Mouse (Mus musculus): ENCODE results near the gene Gnat2. TPM values are rescaled to one million over a fixed set of nuclear protein-coding genes. Genes with fewer than 3 reads are reported as not detected.

Gene Gnat2
- 0.23 and 0.65 TPM in 2 replicates for polyA plus RNA-seq (2012)

DNA sequence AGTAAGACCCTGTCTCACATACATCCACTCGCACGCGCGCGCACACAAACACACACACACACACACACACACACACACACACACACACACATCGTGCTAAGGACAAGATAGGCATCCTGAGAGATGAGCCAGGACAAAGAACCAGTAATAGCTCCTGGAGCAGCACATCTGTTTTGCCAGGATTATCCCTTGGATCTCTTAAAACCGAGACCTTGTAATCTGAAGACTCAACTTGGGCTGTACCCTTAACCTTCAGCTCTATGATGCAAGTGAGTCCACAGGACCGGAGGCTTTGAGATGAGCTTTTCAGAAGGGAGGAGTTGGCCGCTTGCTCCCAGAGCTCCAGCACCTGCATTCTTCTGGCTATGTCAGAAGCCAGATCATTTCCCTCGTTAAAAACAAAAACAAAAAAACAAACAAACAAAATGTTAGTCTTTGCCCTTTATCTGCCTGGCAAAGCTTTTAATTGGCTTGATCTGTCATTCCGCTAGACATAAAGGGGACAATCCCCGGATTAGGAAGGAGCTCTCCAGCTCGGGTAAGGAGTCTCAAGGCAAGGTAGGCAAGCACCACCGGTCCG is at the start of gene Gnat2:
TSS of gene Gnat2 (plus strand) at position 254 of the 580 bp plus-strand sequence.
- no peak for TF ChIP-seq GATA1 (IDR thresholded peaks at IDR 0.05; ENCODE audit: low read length)

DNA sequence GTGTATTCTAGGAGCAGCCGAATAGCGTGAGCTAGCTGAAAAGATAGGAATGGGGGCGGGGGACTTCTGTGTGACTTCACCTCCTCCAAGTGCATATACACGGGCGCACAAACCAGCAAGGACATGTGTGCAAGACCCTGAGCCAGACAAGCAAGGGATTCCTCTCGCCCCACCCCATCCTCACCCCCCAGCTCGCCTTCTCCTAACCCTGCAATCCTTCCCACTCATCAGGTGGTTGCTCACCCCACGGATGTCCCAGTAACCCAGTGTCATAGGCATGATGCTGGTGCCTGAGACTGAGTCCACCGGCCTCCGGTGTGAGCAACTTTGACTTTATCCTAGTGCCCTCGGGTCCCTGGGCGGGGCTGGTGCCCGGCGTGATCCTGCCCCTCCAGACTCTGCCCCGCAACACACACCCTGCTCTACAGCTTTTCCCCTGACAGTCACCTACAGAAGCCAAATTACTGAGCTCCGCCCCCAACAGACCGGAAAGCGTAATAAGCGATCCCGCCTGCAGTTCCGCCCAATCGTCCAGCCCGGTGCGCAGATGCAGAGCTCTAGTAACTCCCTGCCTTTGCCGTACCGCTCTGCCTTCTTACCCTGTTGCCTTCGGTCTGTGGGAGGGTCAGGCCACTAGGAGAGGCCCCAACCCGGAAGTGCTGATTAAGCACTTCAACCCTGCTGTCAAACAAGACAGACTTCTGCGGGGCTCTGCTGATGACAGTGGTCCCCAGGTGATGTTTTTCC is 48.0 kb upstream of the Gnat2 start, which contains the start of gene Gstm4:
TSS of gene Gstm4 (minus strand) at position 501 of the 747 bp plus-strand sequence.
- TF ChIP-seq GATA1 (IDR thresholded peaks at IDR 0.05; ENCODE audit: low read length) = no peak

DNA sequence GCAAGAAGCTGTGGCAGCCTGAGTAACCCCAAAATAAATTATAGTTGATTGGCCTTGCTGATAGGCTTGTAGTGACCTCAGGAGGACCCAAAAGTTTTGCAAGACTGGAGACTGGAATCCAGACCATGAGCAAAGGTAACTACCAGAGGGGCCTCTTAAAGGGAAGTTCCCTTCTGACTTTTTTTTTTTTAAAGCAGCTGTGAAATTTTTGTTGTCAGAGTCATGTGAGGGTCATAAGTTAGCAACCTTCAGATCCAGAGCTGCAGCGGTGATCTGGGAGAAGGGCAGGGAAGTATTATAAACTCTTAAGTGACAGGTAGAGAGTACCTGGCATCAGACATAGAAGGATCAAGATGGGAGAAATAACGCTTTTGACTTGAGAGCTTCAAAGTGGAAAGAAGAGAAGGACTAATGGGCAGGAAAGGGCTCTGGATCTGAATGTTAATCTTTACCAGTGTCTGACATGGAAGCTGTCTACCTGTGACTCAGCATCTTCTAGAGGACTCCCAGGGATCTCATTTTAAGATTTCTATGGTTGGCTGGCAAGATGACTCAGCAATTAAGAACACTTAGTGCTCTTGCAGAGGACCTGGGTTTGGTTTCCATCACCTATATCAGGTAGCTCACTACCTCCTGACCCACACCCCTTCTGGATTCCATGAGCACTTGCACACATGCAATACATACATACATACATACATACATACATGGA is 45.5 kb upstream of the Gnat2 start:
- no peak for TF ChIP-seq GATA1 (IDR thresholded peaks at IDR 0.05; ENCODE audit: low read length)

DNA sequence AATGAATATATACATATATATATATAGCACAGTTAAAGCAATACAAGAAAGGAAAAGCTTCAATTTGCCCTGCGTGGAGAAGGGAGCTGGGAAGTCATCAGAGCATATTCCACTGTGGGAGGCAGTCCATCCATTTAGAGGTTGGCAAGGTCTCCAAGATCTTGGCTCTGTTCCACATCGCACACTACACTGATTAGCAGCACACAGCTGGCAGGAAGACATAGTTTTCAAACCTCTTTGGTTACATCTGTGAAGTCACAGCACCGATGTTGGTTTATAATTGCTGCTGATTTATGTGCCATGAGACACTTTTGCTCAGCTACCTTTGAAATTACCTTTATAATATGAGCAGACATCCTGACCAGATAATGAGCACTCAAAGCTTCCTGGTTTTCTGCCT is 44.3 kb upstream of the Gnat2 start:
- TF ChIP-seq GATA1 (IDR thresholded peaks at IDR 0.05; ENCODE audit: low read length) = no peak

DNA sequence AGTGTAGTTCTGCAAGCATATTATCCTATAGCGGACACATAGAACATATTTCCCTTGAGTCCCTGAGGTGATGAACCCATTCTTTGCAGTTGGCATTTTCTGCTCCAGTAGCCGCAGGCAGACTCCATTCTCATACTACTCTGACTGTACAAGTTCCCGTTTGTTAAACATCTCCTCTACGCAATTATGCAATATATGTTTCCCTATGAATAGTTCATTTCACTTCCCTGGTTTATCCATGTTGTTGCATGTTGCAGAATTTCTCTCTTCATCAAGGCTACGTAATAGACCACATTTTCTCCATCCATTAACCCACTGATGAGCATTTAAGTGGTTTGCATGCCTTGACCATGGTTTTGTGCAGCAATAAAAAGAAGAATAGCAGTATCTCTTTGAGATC is 42.1 kb upstream of the Gnat2 start:
- TF ChIP-seq GATA1 (IDR thresholded peaks at IDR 0.05; ENCODE audit: low read length) = no peak

DNA sequence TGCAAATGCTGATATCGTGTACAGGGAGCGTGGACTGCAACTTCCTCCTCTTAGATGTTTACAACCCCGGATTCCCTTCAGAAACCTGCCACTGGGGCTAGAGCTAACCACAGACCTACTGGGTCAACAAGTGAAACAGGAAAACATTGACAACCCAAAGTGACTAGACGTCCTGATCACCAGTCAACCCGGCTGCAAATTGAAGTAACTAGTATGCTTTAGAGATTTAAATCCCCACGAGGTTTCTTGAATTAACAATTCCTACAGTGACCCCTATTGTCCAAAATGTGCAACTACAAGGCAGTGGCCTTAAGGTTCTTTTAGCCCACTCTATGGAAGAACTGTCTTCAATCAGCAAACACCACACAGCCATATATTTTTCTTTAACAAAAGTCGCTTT is 31.2 kb upstream of the Gnat2 start:
- TF ChIP-seq GATA1 (IDR thresholded peaks at IDR 0.05; ENCODE audit: low read length) = no peak

DNA sequence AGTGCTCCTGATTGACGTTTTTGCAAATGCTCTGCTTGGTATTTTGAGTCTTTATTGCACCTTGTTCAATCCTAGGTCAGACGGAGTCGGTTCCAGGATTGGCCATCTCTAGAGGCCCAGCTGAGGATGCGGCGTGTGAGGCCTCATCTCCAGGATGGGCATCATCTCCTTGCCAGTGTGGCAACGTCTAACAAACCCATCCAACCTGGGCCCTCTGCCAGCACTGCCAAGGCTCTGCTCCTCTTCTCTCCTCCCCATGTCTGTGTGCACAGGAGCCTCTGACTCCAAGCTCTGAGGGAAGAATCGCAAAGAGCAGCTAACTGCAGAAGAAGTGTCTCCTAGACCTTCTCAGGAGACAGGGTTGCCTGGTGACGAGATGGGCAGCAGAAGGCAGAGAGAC is 29.9 kb upstream of the Gnat2 start:
- TF ChIP-seq GATA1 (IDR thresholded peaks at IDR 0.05; ENCODE audit: low read length) = no peak

DNA sequence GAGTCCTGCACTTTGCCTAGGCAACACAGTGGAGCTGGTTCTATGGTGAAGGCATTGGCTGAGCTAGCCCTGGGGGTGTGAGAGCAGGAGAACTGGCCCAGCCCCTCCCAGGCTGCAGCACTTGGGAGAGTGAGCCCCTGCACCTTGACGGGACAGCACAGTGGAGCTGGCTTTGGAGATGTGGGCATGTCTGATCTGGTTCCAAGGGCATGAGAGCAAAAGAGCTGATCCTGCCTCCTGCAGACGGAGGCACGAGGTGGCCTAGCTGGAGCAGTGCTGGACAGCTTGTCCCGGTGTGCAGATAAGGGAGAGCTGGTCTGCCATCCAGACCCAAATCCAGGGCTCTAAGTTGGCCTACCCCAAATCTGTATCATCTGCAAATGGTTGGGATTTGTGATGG is 27.9 kb upstream of the Gnat2 start:
- no peak for TF ChIP-seq GATA1 (IDR thresholded peaks at IDR 0.05; ENCODE audit: low read length)

DNA sequence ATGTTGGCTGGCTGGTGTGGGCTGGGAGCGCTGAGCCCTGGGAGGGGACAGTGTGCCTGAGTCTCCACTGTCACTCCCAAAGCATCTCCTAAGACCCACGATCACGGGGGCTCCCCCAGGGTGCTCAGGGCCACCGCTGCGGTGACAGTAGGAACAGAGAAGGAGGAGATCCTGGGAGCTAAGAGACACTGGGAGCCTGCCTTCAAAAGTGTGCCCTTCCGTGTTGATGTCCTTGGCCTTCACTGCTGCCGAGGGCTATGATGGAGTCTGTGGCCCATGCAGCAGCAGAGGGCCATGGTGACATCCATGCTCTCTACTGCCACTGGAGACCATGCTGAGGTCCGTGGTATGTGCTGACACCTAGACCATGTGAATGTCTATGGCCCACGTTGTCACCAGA is 27.0 kb upstream of the Gnat2 start:
- no peak for TF ChIP-seq GATA1 (IDR thresholded peaks at IDR 0.05; ENCODE audit: low read length)

DNA sequence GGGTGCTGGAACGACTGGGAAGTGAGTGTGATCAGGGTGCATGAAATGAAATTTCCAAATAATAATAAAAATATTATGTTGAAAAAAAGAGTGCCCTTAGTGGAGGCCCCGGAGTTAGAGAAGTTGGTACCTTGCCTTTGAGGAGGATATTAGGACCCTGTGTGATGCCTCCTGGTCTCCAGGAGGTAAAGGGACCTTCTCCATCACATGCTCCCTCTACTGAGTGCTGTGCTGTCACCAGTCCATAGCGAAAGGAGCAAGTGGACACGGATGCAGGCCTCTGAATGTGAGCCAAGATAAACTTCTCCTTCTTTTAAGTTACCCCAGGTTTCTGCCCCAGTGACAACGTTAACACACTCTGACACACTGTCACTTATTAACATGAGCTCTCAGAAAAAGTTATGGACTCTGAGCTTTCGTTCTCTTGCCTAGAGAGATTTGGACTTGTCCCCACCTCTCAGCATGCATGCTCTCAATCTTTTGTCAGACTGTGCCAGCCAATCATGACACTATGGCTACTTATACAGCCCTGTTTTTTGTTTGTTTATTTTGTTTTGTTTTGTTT is 25.1 kb upstream of the Gnat2 start:
- TF ChIP-seq GATA1 (IDR thresholded peaks at IDR 0.05; ENCODE audit: low read length) = no peak

DNA sequence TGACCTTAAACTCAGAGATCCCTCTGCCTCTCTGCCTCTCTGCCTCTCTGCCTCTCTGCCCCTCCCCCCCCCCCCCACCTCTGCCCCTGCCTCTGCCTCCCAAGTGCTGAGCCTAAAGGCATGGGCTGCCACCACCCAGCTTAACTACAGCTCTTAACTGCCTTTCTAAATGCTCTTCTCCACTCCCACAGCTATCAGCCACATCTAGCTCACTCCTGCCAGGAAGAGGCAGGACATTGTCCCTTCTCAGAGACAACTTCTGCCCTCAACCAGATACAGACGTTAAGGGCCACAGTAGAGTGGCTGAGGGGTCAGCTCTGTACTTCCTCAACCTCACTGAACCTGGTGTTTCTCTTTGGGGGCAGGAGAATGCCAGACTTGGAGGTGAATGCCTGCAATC is 23.8 kb upstream of the Gnat2 start:
- TF ChIP-seq GATA1 (IDR thresholded peaks at IDR 0.05; ENCODE audit: low read length) = no peak

DNA sequence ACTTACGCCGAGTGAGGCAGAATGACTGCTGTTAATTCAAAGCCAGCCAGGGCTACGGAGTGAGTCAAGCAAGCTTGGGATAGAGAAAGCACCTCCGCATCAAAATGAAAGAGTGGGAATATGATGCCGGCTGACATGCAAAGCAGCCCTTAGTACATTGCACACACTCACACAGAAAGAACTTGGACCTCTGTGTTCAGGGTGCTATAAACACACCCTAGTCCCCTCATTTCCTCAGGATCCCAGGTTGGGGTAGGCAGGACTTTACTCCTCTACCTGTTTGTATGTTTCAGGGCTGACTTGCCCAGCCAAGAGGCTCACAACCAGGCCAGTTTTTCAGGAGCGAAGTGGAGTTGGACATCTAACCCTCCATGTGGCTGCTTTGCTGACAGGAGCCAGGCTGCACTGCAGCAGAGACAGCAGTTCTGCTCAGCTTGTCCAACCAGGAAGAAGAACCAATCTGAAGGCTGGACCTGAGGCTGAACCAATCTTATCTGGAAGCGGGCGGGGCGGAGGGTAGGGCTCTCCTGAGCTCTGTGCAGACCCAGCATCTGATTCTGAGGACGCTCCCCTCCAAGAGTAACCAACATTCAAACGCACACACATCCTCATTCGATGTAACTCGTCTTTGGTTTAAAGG is 23.2 kb upstream of the Gnat2 start:
- TF ChIP-seq GATA1 (IDR thresholded peaks at IDR 0.05; ENCODE audit: low read length) = no peak

DNA sequence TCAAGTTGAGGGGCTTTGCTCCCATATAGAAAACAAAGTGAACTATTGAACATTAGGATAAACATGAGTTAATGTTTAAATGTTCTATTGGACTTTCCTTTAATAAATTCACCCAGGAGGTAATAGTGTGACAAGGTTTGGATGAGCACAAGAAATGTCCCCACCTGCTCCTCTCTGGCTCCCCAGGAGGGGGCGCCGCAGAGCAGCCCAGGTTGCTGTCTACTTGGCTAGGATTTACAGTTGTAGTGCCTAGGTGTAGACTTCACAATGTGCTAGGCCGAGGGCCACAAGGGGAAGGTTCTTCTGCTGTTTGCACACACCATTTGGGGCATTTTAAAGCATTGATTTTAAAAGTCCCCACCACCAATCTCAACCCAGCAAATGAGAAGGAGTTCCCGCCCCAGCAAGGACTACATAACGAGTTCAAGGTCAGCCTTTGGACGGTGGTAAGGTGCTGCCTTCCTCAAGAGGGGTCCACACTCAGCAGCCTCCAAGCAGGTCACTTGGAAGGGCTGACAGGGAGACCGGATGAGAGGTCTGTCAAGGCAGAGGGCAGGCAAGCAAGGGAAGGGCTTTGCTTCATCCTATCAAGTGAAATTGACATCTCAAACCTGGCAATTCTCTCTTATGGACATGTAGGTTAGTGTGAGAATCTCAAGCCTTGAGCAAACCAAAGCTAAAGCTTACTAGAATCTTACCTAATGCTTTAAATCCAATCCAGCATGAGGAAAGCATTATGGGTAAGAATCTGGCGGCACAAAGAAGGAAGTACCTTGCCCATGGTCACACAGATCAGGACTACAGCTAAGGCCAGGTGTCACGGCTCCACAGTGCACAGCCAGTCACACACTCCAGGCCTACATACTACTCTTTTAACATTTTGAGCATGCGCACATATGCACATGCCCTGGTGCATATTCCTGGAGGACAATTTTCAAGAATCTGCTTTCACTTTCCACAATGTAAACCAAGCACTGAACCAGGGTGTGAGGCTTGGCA is 22.0 kb upstream of the Gnat2 start:
- no peak for TF ChIP-seq GATA1 (IDR thresholded peaks at IDR 0.05; ENCODE audit: low read length)

DNA sequence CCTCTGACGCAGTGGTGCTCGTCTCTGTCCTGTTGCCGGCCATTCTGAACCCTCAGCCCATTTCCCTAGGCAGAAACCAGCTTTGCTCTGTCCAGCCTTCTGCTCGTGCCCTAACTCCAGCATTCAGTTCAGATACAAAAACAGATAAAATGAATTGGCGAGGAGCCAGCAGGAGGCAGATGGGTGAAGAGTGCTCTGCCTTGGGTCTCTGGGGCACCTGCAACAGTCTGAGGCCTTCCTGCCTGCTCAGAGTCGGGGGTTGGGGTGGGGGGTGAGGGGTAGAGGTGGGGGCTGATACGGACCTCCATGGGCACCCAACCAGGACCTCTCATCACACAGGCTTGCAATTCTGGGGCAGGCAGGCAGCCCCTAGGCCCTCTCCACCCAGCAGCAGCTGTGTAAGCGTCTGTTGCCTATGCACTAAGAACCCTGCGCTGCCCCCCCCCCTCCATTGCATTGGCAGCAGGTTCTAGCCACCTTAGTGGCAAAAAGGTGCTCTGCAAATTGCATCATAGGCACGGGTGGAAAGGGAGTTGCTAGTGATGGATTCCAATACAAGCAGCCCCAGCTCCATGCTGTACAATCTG is 19.5 kb upstream of the Gnat2 start:
- no peak for TF ChIP-seq GATA1 (IDR thresholded peaks at IDR 0.05; ENCODE audit: low read length)

Measured in G1E-ER4 (cell line).